Mouse (Mus musculus): ENCODE results near the gene Ralgps1. TPM values are rescaled to one million over a fixed set of nuclear protein-coding genes. Genes with fewer than 3 reads are reported as not detected.

Gene Ralgps1
- 6.6 TPM for polyA plus RNA-seq (2014; fragmentation: Illumina TruSeq; extraction: RNeasy Lipid Tissue Mini Kit (QIAGEN cat#74804); ENCODE audit: low read depth, low replicate concordance)

GRCm38 (mm10) chr2:33370777-33371647, at the start of gene Ralgps1:
TSS of gene Ralgps1 (minus strand) at chr2:33371486.

DNA sequence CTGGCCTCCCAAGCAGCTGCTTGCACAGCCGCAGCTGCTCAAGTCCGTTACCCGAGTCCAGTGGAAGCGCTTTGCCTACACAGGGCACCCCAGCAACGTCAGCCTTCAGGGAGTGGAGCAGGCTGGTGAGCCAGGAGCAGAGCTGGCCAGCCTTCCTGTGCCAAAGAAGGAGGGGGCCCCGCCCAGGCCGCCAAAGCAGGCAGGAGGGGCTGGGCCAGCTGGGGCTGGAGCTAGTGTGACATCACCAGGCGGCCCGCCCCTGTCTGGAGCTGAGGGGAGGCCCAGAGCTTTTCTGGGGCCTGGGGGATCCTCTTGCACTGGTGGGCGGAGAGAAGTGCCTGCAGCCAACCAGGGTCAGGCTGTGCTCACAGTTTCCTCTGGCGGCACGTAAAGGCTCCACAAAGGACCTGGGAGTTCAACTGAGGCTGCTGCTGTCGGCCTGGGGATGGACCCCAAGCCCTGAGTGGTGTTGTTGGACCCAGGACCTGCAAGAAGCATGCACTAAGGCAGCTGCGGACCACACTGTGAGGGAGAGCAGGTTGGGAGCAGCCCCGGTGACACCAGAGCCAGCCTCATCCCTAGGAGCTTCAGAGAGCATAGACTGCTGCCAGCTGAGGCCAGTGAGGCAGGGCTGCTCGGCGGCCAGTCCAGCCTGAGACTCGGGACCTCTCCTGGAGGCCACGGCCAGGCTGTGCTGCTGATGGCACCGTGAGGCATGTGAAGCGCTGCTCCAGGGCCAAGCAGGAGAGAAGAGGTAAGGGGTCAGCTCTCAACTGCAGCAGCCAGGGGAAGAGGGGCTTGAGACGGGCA, 155.4 kb downstream of the Ralgps1 start, which contains the start of gene Angptl2:
Gene Angptl2 (plus strand): TSS at position 370 of the 810 bp plus-strand sequence.

GRCm38 (mm10) chr2:33131500-33132092, 239.7 kb downstream of the Ralgps1 start, which contains the start of gene Garnl3:
TSS of gene Garnl3 (minus strand) at chr2:33131654.

Other genes with a start within 250 kb of the Ralgps1 start
- gene Garnl3, start 239.8 kb downstream of the Ralgps1 start, polyA plus RNA-seq (2014; fragmentation: Illumina TruSeq; extraction: RNeasy Lipid Tissue Mini Kit (QIAGEN cat#74804); ENCODE audit: low read depth, low replicate concordance), result 0.24 TPM
- 11.5 TPM for gene Angptl2, start 155.4 kb downstream of the Ralgps1 start, polyA plus RNA-seq (2014; fragmentation: Illumina TruSeq; extraction: RNeasy Lipid Tissue Mini Kit (QIAGEN cat#74804); ENCODE audit: low read depth, low replicate concordance)
- 3.5 TPM for gene Zbtb34, start 59.8 kb upstream of the Ralgps1 start, polyA plus RNA-seq (2014; fragmentation: Illumina TruSeq; extraction: RNeasy Lipid Tissue Mini Kit (QIAGEN cat#74804); ENCODE audit: low read depth, low replicate concordance)
- gene Zbtb43, start 97.1 kb upstream of the Ralgps1 start, polyA plus RNA-seq (2014; fragmentation: Illumina TruSeq; extraction: RNeasy Lipid Tissue Mini Kit (QIAGEN cat#74804); ENCODE audit: low read depth, low replicate concordance), result 17.6 TPM

Measured in kidney, adult 10 weeks (tissue).